Mouse (Mus musculus) lung, postnatal 36 days (tissue): ENCODE data around the gene Prtg.
A peak's percentile ranks its signal among the peaks of the same experiment; 100 is the strongest.

ENCODE experiments used
- DNase-seq: peaks from one replicate; pipeline ENCODE4 v3.0.0; 2022; ENCODE audit warnings: mixed read lengths

Gene Prtg

DNA sequence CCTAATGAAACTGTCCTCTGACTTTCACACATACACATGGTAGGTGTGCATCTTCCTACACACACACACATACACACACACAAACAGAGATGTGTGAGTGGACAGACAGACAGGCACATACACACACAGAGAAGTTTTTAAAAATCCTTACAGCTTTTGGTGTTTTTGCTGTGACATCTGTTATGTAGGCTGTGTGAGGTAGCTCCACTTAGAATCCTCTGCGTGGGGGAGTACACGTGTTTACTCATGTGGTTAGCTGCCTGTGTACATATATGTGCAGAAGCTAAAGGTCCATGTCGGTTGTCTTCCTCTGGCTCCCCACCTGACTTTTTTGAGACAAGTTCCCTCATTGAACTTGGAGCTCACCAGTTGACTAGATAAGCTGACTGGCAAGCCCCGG, 56.3 kb downstream of the Prtg start:
- DNase-seq = no peak

DNA sequence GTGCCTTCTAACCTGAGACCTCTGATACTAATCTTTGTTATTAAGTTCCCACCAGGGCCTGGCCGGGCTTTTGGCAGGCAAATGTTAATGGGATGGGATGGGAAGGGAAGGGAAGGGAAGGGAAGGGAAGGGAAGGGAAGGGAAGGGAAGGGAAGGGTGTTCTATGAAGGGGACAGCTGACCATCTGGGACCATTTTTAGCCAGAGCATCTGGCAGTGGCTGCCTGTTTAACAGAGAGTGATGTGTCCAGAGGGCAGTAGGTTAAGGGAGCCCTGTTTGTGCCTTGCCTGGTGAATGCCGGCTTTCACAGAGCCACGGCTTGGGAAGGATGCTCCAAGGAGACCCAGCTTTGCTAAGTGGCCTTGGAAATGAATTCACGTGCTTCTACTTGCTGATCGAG, 57.1 kb downstream of the Prtg start:
- DNase-seq = no peak

DNA sequence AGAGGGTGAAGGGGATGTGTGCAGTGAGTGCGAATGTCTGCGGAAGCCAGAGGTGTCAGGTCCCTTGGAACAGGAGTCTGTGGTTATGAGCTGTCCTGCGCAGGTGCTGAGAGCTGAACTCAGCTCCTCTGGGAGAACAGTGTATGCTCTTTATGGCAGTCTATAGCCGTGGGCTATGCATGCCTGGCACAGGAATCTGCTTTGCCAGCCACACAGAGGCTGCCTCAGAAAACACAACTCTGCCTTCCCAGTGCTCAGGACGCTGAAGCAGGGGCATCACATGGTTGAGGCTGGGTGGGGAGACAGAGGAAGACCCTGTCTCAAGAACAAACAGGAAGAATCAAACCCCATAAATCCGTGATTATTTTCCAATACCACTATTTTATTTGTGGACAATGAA, 60.8 kb downstream of the Prtg start:
- DNase-seq = no peak

DNA sequence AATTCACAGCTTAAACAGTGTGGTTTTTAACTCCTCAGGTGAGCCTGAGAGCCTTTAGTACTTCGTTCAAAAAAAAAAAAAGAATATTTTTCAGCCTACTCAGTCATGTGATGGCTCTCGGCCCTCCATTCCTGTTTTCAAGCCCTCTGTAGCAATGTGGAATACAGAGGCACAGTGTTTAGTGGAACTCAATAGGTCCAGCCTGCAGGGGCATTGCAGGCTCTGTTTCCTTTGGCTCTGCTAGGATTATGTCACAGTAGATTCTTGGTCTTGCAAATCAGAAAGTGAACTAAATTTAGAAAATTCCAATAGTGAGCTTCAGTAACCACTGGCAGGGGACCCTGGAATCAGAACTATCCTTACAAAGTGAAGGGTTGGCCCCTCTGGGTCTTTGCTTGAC, 62.1 kb downstream of the Prtg start:
- no peak for DNase-seq

DNA sequence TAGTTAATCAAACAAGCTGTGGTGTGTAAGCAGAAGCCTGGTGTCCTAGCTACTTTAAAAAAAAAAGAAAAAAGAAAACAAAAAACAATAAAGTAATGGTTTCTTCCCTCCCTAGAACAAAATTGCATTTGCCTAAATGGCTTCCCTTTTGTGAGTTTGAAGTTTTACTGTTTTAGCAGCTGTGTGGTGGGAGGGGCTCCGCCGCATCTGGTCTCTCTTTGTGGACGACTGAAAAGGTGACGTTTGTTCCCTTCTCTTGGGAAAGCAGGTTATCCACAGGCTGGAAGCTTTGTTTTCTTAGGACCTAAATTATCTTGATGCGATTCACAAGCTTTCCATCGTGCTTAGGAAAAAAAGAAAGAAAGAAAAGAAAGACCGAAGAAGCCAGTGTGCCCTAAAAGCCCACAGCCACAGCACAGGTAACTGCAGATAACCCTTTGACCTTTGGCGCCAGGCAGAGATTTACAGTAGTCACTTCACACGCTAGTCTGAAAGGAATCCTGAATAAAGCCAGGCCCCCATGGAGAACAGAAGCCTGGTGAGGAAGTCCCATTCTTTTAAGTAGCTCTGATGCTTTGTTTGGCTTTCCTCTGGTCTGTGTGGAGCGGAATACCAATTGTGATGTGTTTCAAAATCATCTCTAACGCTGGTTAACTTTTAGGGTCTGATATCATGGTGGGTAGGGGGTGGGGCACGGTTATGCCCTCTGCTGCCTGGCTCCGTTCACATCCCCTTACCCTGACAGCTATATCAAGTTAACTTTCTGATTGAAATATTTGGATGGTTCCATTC, 65.0 kb downstream of the Prtg start:
- DNase-seq = no peak

DNA sequence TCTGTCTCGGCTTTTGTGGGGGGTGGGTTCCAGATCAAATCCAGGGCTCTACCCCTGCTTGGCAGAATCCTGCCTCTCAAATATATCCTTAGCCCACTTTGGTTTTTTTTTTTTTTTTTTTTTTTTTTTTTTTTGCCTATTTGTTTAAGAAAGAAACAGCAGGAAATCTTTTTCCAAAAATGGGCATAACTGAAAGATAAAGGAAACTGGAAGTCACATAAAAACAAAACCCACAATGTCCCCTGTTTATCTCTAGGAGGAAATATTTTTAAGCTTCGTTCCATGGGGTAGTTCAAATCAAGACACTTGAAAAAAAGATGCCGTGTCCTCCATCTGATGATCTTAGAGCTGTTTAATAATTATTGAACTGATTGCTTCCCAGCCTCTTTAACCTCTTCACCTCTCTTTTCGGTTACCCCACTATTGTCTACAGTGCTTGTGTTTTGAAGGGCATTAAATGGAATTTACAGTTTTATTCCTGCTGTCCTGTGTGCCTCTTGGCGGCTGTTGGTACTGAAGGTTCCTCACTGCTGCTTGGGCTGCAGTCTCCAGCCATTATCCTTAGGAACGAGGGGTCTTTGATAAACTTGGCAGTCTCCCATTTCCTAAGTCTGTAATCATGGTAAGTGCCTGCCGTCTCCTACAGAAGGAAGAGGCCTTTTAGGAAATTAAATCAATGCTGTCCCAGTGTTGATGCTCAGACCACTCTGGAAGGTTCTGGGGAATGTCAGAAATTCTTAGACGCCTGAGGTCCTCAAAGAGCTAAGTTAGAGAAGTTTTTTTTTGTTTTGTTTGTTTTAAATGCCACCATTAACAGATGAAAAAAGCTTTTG, 65.8 kb downstream of the Prtg start:
- no peak for DNase-seq

DNA sequence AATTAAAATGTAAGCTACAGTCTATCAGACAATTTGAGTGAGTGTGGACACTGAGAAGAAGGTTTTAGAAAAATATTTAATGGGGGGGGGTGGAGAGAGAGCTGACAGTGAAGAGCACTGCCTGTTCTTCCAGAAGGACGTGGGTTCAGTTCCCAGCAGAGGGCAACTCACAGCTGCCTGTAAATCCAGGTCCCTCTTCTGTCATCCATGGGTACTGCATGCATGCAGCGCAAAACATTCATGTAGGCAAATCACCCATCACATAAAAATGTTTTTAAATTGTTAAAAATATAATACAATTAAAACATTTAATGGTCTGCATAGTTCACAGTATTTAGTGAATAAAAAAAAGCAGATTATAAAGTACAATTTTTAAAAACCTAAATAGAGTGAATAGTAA, 69.2 kb downstream of the Prtg start:
- DNase-seq = no peak

DNA sequence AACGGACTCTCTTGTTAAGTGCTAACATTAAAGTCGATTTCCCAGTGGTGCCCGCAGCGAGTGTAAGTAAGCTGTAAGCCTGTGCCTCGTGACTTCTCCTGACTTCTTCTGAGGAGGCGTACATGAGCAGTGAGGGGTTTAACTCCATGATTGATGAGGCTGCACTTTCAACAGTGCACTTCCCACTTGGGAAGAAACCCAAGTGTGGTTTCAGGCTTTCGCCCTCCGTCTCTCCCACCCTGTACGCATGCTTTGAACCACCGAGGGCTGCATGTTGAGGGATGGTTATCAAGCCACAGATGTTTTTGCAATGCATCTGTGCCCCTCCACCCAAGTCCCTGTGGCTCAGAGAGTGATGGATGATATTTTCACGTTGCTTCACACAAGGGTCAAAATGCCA, 71.2 kb downstream of the Prtg start:
- DNase-seq = no peak

DNA sequence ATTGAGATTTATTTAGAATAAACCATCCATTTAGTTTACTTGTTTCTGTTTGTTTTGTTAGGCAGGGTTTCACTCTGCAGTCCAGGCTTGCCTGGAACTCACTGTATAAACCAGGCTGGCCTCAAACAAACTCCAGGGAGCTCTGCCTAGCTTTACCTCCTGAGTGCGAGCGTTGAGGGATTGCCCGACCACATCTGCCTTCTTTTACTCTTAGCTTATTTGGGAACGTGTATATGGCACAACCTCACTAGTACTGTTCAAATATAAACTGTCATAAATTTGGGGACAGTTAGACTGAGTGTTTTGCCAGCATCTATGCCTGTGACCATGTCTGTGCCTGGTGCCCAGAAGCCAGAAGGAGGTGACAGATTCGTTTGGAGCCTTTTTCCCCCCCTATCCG, 72.0 kb downstream of the Prtg start:
- DNase-seq = no peak

DNA sequence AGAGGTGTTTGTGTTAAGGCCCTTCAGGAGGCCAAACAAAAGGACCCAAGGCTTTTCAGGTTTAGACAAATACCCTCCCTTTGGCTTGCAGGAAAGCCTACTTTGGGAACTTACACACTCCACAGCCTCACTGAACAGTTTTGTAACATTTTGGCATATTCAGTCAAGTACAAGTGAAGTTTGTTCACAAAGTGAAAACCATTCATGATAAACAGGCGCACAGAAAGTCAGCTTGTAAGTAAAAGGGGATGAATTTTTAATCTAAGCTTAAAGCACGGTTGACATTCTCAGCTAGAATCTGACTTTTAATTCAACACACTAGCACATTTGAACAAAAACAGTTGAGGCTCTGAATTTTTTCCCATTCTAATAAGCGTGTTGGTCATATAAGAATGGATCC, 72.9 kb downstream of the Prtg start:
- DNase-seq = no peak

DNA sequence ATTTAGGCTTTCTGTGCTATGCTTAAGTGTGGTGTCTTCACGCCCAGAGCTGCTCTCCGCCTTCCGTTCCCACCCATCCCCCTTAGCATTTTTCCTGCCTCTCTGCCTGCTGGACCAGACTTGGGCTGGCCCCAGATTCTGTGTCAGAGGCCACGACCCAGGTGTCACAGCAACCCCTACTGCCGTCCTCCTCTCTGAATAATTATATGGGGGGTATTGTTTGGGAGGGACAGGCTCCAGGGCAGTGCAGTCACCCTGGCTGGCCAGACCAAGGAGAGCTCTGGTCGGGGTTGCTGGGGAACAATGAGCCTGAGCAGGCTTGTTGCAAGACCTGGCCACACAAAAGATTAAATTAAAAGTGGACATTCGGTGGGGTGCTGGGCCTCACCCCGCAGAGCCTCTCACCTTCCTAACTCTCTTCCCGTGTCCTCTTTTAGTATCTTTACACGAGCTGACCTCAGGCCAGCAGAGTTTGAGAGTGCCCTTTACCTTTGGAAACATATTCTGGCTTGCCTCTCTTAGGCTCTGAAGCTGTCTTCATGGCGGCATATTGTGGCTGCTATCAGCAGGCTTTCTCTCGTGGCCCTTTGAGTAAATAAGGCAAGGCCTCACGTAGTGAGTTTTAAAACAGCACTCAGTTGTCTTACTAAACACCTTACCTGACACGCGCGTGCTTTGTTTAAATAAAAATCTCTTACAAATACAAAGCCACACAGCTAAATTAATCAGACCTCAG, 73.7 kb downstream of the Prtg start:
- peak; percentile 15 for DNase-seq

DNA sequence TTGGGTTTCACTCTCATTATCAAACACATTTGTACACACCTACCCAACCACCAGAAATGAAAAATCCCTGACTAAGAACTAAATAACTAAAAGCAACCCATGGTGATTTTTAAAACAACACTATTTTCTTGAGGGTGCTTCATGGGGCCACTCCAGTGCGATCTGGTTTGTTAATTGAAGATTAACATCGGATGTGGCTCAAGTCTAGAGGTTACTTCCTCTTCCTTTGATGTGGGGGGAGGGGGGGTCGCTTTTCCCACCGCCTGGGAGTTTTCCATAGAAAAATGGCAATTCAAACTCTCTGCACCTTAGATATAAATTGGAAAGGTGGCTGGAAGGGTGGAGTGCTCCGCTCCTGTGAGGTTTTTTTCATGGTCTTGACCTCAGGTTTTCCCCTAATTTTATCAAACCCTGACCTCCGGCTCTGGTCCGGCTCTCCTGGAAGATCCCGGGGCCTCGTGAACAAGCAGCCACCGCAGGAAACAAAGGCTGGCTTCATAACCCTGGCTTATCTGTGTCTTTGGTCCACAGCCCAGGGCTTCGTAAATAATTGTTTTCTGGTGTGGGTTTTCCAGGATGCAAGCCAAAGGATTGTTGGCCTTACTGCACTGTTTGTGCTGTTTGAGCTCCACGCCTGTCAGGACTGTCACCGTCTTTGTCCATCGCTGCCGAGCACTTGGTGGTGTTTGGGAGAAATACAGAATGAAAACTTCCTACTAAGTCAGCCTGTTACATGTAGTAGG, 74.5 kb downstream of the Prtg start:
- DNase-seq = peak; percentile 81

DNA sequence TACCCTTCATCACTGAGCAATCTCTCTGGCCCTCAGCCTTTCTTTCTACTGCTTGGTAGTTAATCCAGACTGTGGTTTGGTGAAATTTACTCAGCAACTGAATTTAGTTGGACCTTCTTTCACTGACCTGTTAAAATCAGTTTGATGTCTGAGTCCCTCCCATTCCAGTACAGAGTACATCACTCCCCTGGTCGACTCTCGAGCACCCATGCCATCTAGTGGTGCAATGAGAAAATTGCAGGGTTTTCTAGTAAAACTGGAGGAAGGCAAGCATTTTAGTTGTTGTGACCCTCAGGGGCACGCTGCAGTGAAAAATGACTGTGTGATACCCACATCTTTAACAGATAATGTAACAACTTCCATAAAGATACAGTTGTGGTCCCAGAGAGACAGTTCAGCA, 77.3 kb downstream of the Prtg start:
- peak; percentile 74 for DNase-seq

DNA sequence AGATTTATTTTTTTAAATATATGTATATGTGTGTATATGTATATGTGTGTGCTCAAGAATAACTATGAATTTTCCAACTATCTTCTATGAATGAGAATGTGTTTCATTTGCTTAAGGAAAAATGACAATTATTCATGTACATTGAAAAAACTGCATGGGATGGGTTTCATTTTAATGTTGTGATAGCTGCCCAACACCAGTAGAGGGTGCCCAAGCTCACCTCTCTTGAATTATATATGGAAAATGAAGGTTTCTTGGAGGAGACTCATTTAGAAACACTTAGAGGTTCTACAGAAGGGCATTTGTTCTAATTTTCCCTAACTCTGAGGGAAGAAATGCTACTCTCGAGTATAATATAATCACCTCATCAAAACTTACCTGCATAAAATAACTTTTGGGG, 83.1 kb downstream of the Prtg start:
- peak; percentile 35 for DNase-seq

DNA sequence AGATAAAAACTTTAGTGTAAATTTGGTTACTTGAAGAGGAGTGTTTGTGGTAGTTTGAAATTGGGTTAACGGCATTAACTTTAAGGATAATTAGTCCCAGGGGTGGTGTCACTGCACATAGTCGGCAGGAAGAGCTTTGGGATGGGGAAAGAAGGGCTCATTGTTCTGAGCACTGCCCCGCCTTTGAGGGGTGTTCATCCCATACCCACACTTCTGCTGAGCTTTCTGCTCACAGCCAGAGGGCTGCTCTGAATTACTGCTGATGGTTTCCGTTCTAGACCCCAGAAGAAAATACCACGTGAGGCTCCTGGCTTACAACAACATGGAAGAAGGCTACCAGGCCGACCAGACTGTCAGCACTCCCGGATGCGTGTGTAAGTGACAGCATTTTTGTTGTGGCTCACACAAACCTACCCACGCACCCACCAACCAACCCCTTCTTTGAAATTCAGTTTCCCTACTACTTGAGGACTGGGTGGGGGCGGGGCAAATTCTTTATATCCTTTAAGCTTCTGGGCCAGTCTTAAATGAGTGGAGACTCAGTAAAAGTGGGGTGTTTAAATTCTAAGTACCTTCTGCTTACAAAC, 83.9 kb downstream of the Prtg start:
- no peak for DNase-seq

DNA sequence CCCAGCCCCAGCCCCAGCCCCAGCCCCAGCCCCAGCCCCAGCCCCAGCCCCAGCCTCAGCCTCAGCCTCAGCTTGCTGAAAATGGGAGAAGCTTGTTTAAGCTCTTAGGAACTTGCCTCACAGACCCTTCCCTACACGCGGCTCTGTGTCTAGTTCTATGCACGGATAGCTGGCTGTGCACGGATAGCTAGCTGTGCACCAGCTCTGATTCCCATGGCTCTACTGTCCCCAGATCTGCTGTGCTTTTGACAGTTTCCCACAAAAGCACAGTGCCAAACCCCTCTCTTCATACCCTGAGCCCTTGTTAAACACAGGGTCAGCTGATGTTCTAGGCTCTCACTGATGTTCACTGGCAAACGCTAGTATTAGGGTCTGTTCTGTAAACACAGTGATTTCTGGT, 86.1 kb downstream of the Prtg start:
- DNase-seq = no peak

DNA sequence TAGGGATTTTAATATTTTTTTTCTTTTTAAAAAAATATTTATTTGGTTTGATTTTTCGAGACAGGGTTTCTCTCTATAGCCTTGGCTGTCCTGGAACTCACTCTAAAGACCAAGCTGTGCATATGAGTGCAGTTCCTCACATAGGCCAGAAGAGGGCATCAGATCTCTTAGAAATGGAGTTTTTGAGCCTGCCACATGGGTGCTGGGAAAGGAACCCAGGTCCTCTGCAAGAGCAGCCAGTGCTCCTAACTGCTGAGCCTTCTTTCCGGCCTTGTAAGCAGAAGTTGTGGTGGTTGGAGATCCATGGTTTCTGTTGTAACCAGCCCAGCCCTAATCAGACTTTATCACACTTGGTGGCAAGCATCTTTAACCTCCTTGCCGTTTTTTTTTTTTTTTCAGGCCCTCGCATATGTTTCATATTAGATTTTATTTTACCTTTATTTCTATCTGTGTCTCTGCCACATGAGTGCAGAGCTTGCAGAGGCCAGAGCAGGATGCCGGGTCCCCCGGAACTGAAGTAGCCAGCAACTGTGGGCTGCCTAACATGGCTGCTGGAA, 88.2 kb downstream of the Prtg start:
- DNase-seq = no peak

DNA sequence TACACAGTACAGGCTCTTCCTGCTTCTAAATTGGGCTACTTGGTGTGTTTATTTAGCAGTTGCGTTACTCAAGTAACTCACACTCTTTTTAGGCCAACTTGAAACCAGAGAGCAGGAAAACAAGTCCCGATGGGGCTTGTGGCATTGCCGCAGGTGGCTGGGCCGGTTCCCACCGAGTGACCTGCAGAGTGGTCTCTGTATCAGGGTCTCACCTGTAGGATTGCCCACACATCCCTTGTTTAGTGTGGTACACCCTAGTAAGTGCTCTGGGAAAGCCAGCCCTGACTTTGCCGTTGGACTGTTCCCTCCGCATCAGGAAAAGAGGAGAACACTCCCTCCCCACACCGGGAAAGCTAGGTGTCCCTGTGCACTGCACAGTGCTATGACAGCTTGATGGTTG, 95.4 kb downstream of the Prtg start:
- no peak for DNase-seq

DNA sequence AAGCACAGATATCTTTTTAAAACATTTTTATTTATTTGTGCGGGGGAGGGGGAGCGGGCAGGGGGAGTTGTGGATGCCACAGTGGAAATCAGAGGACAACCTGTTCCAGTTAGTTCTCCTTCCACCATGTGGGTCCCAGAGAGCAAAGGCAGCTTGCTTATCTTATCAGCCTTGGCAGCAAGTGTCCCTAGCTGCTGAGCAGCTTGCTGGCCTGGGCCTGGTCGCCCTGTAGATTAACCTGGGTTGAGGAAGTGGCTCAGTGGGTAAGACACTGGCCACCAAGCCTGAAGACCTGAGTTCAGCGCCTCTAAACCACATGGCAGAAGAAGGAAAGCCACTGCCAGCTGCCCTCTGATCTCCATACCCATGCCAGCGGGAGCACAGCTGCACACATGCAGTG, 95.9 kb downstream of the Prtg start:
- DNase-seq = no peak

DNA sequence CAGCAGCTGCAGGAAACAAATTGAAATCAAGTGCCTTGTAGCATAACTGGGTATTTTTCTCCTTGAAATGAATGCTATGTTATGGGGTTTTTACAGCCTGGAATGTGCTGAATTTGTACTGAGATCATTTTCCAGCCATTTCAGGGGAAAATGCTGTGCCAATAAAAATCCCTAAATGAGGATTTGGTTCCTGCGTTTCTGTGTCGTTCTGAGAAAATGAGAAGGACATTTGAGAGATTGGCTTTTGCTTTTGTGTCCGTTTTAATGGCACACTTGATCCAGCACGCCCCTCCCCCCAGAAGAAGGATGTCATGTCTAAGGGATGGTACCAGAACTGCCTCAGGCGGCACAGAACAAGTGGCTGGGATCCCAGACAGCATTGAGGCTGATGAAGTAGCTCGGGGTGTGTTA, 100.0 kb downstream of the Prtg start:
- no peak for DNase-seq

DNA sequence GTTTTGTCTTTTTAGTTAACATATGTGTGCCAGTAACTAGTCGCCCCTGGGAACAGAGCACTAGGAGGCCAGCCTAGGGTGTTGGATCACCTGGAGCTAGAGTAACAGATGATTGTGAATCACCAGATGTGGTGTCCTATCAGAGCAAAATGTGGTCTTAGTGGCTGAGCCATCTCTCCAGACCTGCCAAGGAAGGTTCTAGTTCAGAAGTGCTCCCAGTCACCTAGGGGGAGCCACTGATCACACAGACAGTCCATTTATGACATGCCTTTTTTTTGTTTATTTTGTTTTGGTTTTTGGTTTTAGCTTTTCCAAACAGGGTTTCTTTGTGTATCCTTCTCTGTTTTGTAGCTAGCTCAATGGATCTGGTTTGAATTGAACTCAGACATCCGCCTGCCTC, 104.7 kb downstream of the Prtg start:
- DNase-seq = no peak

DNA sequence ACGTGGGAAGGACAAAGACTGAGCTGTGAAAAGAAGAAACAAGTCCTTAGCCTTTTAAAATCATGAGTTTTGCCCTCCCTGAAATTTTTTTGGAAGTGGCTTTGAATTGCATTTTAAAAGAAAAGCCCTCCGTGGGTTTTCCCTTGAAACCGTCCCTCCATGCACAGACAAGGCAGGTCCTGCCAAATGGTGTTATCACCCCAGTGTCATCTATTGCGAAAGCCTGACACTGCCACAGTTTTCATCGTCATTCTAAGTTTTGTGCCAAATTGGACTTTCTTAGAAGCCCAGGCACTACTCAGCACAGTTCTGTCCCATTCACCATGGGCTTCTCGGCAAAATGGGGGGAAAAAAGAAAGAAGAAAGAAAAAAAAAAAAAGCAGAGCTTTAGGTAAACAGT, 106.9 kb downstream of the Prtg start:
- no peak for DNase-seq
